Mouse (Mus musculus) right cerebral cortex, postnatal 4 days (tissue): ENCODE data around the gene Ankrd28.
"Not testable (repeated sequence)": the region's sequence is repeated elsewhere in the genome, so short reads cannot be mapped to it uniquely, and the experiment has no call there.

Experiments
- DNase-seq: peaks from one replicate; pipeline ENCODE4 v3.0.0-alpha.2; 2022

The Ankrd28 gene

DNA sequence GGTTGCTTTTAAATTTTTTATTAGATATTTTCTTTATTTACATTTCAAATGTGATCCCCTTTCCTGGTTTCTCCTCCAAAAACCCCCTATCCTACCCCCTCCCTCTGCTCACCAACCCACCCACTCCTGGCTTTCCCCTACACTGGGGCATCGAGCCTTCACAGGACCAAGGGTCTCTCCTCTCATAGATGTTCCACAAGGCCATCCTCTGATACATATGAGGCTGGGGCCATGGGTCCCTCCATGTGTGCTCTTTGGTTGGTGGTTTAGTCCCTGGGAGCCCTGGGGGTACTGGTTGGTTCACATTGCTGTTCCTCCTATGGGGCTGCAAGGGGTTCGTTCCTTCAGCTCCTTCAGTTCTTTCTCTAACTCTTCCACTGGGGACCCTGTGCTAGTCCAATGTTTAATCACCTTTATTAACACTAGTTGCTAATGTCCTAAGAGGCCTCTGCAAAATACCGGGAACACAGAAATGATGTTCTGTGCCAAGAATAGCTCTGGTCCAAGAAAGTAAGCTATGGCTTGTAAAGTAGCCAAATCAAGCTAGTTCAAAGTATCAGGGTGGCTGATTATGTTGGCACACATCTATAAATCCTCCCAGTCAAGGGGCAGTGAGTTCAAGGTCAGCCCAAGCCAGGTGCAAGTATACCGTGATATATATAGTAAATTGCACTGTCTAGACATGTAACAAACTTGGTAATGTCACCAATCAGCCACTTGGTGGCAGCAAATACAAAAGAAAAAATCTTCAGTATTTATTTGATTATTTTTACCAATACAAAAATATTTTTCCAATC is 36.3 kb downstream of the Ankrd28 start:
- no peak for DNase-seq

DNA sequence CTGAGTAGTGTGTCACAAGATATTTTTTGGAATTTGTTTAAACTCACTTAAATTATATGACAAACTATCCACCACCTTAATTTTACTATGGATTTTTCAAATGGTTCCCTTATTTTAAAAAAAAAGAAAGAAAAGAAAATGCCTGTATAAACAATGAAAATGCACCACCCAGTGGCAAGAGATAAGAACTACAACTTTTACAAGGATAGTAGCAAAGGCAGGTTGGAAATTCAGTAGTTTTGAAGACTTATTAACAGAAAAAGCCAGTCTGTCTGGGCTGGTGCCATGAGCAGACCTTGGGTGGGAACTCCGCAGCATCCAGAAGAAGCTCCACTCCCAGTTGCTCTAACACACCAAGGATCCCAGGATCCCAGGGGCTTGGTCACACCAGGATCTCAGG is 39.7 kb downstream of the Ankrd28 start:
- no peak for DNase-seq

DNA sequence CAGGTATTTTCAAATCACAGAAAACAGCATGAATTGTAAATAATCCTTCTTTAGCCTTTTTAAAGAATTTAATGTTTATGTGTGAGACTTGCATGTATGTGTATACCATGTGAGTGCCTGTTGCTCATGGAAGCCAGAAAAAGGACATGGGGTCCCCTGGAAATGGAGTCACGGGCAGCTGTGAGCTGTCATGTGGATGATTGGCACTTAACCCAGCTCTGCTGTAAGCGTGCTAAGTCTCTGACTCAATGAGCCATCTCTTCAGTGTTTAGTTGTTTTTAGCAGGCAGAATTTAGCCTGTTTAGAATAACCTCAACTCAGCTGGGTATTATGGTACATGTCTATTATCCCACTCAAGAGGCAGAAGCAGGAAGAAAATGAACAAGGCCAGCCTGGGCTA is 43.5 kb downstream of the Ankrd28 start:
- no peak for DNase-seq

DNA sequence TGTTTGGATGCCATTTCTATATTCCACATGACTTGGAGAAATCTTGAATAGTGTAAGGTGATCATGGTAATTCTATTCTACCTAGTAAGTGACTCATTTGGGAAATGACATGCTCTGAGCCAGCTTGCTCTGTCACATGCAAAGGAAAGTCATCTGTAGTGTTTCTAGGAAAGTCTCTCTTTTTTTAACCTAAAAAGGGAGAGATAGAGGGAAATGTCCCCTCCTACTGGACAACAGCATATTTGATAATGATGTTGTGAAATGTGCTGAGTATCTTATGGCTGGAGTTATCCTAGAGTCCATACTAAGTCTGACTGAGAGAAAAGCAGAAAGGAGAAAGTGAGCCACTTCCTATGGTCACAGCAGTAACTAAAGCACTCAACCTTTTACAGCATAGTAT is 44.8 kb downstream of the Ankrd28 start:
- no peak for DNase-seq

DNA sequence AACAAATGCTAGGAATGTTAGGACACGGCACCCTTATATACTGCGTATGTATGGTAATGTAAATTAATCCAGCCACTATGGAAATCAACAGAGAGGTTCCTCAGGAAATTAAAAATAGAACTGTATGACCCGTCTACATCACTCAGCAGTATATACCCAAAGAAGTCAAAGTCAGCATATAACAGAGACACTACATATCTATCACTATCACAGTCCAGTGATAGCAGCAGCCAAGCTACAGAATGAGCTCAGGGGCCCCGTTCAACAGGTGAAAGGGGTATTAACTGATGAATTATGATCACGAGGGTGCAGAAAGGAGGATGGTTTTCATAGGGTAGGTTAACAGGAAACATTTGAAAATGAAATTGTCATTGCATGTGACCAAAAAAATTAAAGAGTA is 45.5 kb downstream of the Ankrd28 start:
- DNase-seq, result no peak

DNA sequence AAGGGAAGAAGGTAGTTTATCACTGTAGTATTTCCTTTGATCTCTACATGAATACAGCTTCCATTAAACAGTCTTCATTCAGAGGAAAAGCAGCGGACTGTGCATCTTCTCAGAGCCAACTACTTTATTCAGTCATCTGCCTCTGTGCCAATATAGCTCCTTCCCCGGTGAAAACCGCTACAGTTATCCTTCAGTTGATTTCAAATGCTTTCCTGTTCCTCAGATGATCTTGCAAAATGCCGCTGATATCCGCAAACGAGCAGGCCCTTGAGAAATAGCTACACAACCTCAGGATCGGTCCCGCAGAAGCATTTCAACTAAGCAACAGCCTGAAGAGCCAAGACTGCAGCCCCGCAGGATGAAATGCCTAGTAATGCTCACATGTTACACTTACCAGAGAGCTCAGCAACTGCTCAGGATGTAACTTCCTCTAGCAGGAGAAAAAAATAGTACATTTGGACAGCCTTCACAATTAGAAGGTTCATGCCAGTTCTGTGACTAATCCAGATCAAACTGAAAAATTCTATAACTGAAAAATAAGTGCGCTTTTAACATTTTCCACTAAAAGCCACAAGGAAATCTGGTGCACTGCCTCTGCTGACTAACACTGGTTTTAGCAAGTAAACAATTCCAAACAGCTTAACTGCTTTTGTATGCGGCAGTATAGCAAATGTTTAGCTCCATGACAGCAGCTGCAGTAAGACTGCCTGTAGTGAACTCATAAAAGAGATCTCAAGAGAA is 49.0 kb downstream of the Ankrd28 start:
- no peak for DNase-seq

DNA sequence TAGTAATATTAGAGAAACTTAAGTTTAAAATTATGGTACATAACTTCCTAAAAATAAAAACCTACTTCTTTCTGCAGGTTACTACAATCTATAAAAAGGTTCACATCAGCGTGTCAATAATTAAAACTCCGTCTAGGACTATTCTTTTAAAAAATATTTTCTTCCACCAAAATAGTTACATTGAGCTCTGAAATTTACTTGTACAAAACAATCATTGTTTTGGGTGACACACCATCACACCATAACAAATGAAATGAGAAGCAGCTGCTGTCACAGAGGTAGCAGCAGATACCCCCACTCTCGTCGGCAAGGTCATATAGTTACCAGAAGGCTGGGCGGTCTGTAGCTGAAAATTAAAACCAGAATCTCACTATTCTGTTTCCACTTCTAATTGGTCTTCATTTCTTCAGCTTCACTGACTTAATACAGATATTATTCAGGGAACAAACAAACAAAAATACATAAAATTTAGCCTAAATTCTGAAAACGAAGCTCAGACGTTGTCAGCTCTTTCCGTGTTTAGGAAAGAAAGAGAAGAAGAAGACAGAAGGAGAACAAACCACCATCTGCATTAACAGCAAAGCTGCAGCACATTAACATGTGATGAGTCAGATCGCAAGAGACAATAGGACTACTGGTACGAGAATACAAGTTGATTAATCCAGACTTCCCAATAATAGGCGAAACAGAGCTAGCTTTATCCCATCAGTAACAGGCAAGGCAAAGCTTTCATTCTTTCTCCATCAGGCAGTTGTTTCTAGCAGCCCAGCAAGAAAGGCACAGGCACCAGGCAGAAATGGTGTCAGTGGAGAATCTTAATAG is 49.8 kb downstream of the Ankrd28 start:
- no peak for DNase-seq

DNA sequence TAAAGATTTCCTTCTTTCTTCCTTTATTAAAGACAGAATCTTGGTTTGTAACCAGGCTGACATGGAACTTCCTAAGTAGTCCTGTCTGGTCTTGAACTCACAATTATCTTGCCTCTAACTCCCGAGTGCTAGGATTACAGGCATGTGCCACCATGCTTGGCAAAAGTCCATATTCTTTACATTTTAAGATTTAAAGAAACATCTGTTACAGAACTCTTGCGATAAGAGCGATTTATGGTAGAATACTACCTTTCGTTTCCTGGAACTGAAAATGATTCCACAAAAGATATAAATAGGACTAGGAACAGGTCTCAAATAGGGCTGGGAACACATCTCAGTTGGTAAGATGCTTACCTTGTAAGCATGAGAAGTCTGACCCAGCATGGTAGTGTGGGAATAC is 56.9 kb downstream of the Ankrd28 start:
- no peak for DNase-seq

DNA sequence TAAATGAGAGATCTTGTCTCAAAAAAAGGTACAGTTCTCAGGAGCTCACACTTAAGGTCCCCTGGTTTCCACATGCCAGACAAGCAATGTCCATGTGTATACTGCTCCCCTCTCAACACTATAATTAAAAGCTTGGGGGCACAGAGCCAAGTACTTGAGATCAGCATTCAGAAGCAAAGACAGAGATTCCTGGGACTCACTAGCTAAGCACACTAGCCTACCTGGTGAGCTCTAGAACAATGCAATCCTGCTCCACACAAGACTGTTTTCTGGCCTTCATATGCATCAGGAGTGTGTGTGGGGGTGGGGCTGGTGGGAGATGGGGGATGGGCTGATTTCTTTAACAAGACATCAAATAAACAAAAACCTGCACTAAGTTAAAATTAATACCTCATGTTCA is 58.2 kb downstream of the Ankrd28 start:
- no peak for DNase-seq

DNA sequence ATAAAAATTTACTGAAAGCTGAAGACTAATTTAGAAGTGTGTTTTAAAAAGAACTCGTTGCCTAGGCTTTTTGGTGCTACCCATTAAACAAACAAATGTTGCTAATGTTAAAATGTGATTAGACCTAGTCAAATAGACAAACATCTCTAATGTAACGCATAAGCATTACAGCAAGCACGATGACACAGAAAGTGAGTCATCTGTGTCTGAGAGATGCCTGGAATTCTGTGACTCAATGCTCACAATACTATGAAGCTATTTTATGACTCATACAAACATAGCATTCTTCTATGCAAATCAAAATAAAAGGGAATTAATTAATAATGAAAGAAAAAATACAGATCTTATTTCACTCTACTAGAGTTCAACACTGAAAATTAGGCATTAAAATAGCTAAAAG is 61.9 kb downstream of the Ankrd28 start:
- DNase-seq, result no peak

DNA sequence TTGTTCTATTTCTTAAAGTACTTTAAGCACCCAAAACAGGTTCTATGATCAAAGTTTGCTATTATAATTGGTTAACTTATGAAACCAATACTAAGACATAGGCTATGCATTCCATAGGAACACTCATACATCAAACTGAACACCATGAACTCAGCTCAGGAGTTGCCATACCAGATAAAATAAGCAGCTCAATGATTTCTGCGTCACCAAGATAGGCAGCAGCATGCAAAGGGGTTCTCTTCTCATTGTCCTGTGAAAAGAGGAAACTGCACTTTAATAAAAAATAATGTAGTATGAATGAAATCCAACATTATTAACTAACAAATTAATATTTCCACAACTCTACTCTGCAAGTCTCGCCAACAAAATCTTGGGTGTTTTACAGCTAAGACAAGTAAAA is 66.4 kb downstream of the Ankrd28 start:
- DNase-seq, result no peak

DNA sequence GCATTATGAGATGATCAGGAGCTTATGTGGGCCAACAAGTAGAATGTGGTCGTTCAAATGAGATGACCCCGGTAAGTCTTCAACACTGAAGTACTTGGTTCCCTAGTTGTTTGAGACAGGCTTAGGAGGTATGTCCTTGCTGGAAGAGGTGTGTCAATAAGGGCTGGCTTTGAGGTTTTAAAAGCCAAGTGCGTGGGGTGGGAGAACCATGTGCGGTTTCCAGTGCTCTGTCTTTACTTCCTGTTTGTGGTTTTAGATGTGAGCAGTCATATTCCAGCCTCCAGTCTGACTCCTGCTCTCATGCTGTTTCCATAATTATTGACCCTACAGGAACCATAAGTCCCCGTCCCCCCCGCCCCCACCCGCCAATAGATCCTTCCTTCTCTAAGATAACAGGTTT is 68.7 kb downstream of the Ankrd28 start:
- DNase-seq, result no peak

DNA sequence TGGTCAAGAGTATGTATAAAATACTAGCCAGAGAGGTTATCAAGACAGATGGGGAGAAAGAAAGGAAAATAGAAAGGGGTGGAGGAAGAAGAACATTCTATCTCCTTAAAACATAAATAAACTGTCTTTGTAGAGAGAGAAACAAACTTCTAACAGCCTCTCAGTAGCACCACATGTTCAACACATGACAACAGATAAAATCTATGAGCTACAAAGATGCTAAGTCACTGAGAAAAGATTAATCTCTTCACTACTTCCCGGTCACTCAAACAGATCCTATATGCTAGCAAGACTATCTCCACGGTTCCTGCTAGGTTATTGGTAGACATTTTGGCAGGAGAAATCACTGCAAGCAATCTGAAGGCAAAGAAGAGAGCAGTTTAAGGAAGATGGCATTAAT is 71.3 kb downstream of the Ankrd28 start:
- DNase-seq, result no peak

DNA sequence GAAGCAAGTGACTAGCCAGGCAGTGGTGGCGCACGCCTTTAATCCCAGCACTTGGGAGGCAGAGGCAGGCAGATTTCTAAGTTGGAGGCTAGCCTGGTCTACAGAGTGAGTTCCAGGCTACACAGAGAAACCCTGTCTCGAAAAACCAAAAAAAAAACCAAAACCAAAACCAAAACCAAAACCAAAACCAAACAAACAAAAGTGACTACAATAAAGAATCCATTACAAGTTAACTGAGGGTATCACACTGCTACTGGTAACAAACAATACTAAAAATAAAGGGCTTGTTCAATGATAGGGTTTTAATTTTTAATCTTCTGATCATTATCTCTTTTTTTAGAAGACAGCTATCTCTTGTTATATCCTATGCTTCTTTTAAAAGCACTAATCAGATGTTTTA is 72.0 kb downstream of the Ankrd28 start:
- not testable (repeated sequence) for DNase-seq

DNA sequence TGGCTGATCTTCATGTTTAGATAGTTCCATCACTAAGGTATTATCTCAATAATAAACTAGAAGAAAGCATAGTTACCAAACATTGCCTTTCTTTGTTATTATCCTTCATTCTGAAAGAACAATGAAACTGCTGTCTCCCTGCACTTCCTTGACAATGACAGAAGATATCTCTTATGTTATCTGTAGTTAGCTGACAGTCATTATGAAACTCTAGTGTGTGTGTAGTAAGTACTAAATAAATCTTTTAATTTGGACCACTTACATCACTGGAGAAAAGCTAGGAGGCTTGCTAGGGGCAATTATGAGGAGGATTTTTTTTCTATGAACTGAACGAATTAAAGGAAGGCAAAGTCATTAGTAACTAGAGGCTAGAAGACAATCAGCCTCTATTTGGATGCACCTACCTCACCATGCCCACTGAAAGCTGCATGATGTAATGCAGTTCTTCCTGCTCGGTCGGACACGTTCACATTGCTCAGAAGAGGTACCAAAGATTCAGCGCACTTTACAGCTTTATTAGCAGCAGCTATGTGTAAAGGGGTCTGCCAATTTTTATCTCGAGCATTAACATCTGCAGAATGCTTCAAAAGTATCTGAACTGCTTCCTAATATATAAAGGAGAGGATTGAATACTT is 82.1 kb downstream of the Ankrd28 start:
- no peak for DNase-seq

DNA sequence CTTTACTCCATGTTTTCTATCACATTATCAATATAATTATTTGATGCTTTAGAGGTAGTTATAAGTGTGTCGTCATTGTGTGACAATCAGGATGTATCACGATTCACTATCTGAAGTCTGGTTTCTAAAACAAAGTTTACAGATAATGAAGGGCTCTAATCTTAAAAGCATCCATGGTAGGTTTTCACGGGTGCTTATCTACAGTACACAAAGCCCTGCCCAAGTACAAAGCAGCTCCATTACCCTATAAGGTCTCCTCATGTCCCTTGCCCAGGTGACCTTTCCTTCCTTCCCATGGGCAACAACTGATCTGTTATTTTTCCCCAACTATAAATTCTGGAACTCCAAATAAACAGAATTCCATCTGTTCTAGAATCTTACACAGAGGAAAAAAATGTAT is 87.9 kb downstream of the Ankrd28 start:
- no peak for DNase-seq

DNA sequence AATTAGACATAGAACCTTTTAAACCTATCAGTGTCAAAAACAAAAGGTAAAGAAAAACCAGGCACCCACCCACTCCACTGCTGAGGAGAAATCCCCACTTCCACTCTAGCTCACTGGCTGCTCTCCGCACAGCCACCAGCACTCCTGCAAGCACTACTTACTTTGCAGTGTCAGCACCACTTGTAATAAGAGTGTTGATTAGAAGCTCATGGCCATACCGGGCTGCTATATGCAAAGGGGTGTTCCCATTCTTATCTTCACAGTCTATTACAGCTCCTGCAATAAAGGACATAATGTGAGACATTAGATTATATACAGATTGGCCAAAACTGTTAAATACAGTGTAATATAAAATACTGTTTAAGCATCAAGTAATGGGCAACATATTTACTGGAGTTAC is 95.6 kb downstream of the Ankrd28 start:
- no peak for DNase-seq

DNA sequence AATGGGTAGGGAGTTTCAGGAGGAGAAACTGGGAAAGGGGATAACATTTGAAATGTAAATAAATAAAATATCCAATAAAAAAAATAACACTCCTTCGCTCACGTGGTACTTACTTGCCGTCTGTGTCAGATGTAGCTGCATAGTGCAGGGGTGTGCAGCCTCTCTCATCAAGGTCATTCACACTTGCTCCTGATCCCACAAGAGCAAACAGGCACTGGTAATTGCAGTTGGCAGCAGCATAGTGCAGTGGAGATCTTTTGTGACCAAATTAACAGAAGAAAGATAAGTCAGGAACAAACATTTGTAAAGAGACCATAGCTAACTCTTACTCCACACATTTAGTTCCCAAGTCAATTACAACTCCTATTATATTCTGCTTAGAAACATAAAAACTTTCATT is 102.9 kb downstream of the Ankrd28 start:
- DNase-seq, result no peak

DNA sequence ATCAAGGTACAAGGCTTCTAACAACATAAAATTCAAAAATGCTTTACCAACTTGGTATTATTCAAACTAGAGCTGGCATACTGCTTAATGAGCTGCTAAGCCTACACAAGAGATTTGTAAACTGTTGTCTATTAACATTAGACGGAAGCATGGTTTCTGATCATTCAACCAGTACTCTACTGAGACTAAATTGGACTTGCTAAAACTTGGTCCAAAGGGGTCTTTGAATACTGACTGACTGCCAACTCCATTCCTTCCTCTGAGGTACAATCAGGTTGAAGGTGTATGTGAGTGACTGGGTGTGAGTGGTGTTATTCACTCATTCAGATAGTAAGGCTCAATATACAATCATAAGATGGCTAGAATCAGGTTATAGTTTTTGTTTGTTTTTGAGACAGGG is 107.7 kb downstream of the Ankrd28 start:
- no peak for DNase-seq

DNA sequence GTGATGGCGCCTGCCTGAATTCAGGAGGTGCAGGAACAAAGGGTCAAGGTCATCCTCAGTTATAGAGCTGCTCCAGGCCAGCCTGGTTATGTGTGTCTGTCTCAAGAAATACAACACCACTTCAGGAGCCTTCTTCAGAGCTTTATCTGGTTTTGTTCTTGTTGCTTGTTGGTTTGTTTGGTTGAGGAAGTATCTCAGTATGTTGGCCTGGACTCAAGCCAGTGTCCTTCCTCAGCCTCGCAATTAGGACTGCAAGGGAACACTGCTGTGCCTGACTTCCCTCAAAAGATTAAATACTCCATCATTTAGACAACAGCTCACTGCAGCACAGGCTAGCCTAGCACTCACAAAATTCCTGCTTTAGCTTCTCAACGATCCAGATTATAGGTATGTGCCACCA is 109.2 kb downstream of the Ankrd28 start:
- no peak for DNase-seq

DNA sequence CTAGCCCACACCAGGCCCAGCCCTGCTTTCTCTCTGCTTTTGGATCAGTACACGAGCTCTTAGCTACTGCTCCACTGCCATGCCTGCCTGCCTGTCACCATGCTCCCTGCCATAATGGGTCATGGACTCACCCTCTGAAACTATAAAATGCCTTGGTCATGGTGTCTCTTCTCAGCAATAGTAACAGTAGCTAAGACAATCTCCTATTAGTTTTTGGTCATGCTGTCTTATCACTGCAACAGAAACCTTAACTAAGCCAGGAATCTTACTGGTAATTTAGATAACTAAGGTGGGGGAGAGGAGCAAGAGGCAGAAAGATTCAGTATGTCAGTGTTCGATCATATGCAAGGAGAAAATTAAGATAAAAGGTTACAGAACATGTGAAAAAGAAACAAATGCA is 112.1 kb downstream of the Ankrd28 start:
- no peak for DNase-seq

DNA sequence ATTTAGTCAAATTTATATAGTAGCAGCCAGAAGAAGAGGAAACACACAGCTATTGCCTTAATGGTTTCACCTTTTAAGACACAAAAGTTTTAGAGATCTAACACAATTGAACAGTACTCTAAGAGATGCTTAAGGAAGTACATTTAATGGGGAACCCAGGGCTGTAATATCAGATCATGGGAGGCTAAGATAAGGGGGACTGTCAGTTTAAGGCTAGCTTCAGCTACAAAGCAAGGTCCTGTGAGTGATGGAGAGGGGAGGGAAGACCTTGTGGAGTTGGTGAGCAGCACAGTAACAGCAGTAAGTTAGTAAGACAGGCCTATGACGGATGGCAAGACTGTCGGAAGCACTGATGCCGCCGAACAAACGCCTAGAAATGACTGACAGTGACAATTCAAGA is 113.1 kb downstream of the Ankrd28 start:
- DNase-seq, result no peak

DNA sequence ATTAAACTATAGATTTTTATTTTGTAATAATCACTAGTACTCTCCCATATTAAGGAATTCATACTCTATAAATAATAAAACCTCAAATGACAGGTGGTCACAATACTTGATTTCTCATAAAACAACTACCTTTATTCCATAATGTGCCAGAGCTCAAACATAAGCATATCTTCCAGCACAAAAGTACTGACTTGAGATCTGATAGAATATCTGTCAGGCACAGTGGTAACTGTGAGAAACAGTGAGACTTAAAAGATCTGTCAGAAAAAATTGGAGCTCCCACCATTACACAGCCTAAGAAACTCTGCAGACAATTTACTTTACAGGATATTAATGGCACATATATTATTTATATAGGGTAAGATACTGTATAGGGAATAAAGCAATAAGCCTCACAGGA is 114.8 kb downstream of the Ankrd28 start:
- no peak for DNase-seq
